Mouse (Mus musculus) G1E (cell line): ENCODE measurements around the gene Pfas. TPM values are rescaled to one million over a fixed set of nuclear protein-coding genes. Genes with fewer than 3 reads are reported as not detected.
"Not testable (repeated sequence)": the region's sequence is repeated elsewhere in the genome, so short reads cannot be mapped to it uniquely, and the experiment has no call there.

ENCODE experiments used
- ATAC-seq: 2 replicates; pipeline ENCODE4 v1.8.0; 2016; ENCODE audit warnings: mild to moderate bottlenecking; ENCODE audit not compliant: insufficient number of reproducible peaks, poor library complexity, low FRiP score, severe bottlenecking; ENCODE audit errors: extremely low read depth
- DNase-seq: peaks from one replicate; pipeline ENCODE4 v3.0.0; 2012; ENCODE audit warnings: low spot score
- H3K27me3 ChIP-seq: 2 replicates; pipeline ENCODE4 v1.6.1; 2012; ENCODE audit warnings: mild to moderate bottlenecking, low read length, inconsistent platforms; ENCODE audit not compliant: insufficient read depth
- H3K36me3 ChIP-seq: replicated peaks from 2 replicates; pipeline ENCODE3; 2012; ENCODE audit warnings: mild to moderate bottlenecking, inconsistent platforms
- H3K4me1 ChIP-seq: 2 replicates; pipeline ENCODE4 v1.6.1; 2012; ENCODE audit warnings: low read depth, low read length, inconsistent platforms, mixed read lengths; ENCODE audit not compliant: insufficient read depth
- H3K4me3 ChIP-seq: 2 replicates; pipeline ENCODE4 v1.5.1; 2012; ENCODE audit warnings: low read depth, mild to moderate bottlenecking, inconsistent platforms, low read length, moderate library complexity, mixed read lengths
- H3K9me3 ChIP-seq: replicated peaks from 2 replicates; pipeline ENCODE4 v1.6.1; 2012; ENCODE audit warnings: inconsistent platforms
- CTCF ChIP-seq: IDR thresholded peaks from 2 replicates; pipeline ENCODE4 v1.5.1; 2012; ENCODE audit warnings: low read depth, low read length, inconsistent platforms, mixed read lengths
- GATA1 ChIP-seq: IDR thresholded peaks from 2 replicates; pipeline ENCODE4 v1.6.1; 2012; ENCODE audit warnings: borderline replicate concordance, low read length, inconsistent platforms, mixed read lengths
- GATA2 ChIP-seq: IDR thresholded peaks from 2 replicates; pipeline ENCODE4 v1.6.1; 2012; ENCODE audit warnings: low read depth, low read length, inconsistent platforms, borderline replicate concordance
- POLR2AphosphoS5 ChIP-seq: IDR thresholded peaks from 2 replicates; pipeline ENCODE4 v1.6.1; 2012; ENCODE audit warnings: low read depth, low read length, inconsistent platforms; ENCODE audit not compliant: insufficient replicate concordance
- TAL1 ChIP-seq: conservative IDR thresholded peaks from 2 replicates; pipeline ENCODE4 v1.6.1; 2012; ENCODE audit warnings: low read depth, low read length, inconsistent platforms, mixed read lengths
- polyA plus RNA-seq: library from polyadenylated mRNA; stranded (reverse); fragments of >175 nt; gene quantifications from 2 replicates; pipeline ENCODE4 v1.2.3, GENCODE M21; 2012
- total RNA-seq, 2 experiments: library from RNA; stranded (forward) in 1 of 2; stranded (reverse) in 1 of 2; fragments of 200-1000 nt in 1 of 2; fragments of >200 nt in 1 of 2; fragmentation: Nextera tagmentation in 1 of 2; gene quantifications; 2 replicates each; pipeline ENCODE4 v1.2.3; 2014 to 2017

The Pfas gene
- total and polyA plus RNA-seq, 3 experiments: 36.2 to 107 (median 62.8) TPM

- peak; percentile 94 for DNase-seq
- peaks cover 3% of the 10 kb centered on the region; the same call in 1 of the 2 replicates for H3K27me3 ChIP-seq
- TF ChIP-seq GATA1 (no peak), CTCF (no peak), TAL1 (no peak), POLR2AphosphoS5 (no peak), GATA2 (no peak)
- ATAC-seq: peak; percentile 89
- H3K4me1 ChIP-seq: peaks cover 52% of the 10 kb centered on the region
- no peaks in the 10 kb centered on the region for H3K9me3 ChIP-seq
- peaks cover 19% of the 10 kb centered on the region for H3K36me3 ChIP-seq
- peak within 1 kb of the TSS; percentile 75 for H3K4me3 ChIP-seq
Observed at GRCm38 (mm10) chr11:68967337-68968282, 40.6 kb downstream of the Pfas start, which contains the start of gene Slc25a35. Slc25a35 (plus strand) TSS chr11:68968131.

DNA sequence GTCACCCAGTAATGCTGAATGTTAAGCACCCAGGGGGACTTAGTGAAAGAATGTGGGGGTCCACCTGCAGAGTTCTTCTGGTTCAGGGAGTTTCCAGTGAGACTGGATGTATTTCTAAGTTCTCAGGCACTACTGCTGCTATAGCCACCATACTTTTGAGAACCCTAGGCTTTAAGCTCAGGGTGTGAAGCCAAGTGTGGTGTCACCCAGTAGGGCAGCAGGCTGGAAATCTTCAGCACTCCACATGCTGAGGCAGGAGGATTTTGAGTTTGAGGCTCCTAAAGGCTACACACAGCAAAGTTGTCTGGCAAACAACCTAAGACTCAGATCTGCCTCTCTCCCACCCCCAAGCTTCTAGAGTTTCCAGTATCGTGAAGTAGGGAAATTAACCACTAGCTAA is 41.7 kb downstream of the Pfas start:
- H3K4me1 ChIP-seq: peaks cover 47% of the 10 kb centered on the region
- peaks cover 3% of the 10 kb centered on the region; the same call in 1 of the 2 replicates for H3K27me3 ChIP-seq
- no peak for DNase-seq
- H3K4me3 ChIP-seq: no peak overlapping the region
- H3K36me3 ChIP-seq: peaks cover 14% of the 10 kb centered on the region
- ATAC-seq: no peak
- no peak for TF ChIP-seq CTCF
- no peak for TF ChIP-seq GATA1
- TF ChIP-seq POLR2AphosphoS5: no peak
- TF ChIP-seq TAL1: no peak
- no peak for TF ChIP-seq GATA2
- no peaks in the 10 kb centered on the region for H3K9me3 ChIP-seq

DNA sequence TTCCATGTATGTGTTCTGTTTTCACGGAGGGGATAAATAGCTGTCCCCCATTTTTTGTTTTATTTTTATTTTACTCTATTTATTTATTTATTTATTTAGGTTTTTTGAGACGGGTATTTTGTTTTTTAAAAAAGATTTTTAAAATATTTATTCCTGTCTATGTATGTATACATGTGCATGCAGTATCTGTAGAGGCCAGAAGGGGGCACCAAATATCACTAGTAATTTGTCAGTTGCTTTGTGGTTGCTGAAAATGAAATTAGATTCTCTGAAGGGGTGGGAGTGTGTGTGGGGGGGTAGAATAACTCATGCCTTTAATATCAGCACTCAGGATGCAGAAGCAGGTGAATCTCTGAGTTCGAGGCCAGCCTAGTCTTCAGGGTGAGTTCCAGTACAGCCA is 42.4 kb downstream of the Pfas start:
- Histone ChIP-seq H3K27me3 (peaks cover 4% of the 10 kb centered on the region; the same call in 1 of the 2 replicates), H3K4me3 (no peak overlapping the region), H3K9me3 (no peaks in the 10 kb centered on the region), H3K36me3 (peaks cover 8% of the 10 kb centered on the region), H3K4me1 (peaks cover 43% of the 10 kb centered on the region)
- DNase-seq (no peak), ATAC-seq (no peak)
- TF ChIP-seq CTCF (no peak), TAL1 (no peak), GATA2 (no peak), GATA1 (no peak), POLR2AphosphoS5 (no peak)

- TF ChIP-seq POLR2AphosphoS5 (no peak), GATA2 (no peak), GATA1 (no peak), CTCF (no peak), TAL1 (no peak)
- ATAC-seq (no peak), DNase-seq (no peak)
- peaks cover 3% of the 10 kb centered on the region for H3K36me3 ChIP-seq
- no peaks in the 10 kb centered on the region for H3K9me3 ChIP-seq
- peaks cover 4% of the 10 kb centered on the region; the same call in 1 of the 2 replicates for H3K27me3 ChIP-seq
- no peak overlapping the region for H3K4me3 ChIP-seq
- H3K4me1 ChIP-seq: peaks cover 46% of the 10 kb centered on the region
Observed at GRCm38 (mm10) chr11:68965050-68965449, 43.2 kb downstream of the Pfas start.

- Histone ChIP-seq H3K27me3 (peaks cover 5% of the 10 kb centered on the region), H3K9me3 (no peaks in the 10 kb centered on the region), H3K4me1 (peaks cover 35% of the 10 kb centered on the region), H3K36me3 (no peaks in the 10 kb centered on the region), H3K4me3 (no peak overlapping the region)
- DNase-seq (no peak), ATAC-seq (no peak)
- no peak for TF ChIP-seq POLR2AphosphoS5
- no peak for TF ChIP-seq GATA2
- TF ChIP-seq GATA1: no peak
- TF ChIP-seq CTCF: no peak
Observed at GRCm38 (mm10) chr11:68963405-68963804, 44.9 kb downstream of the Pfas start.

- H3K36me3 ChIP-seq, ATAC-seq, H3K4me3 ChIP-seq, DNase-seq, H3K9me3 ChIP-seq: not testable (repeated sequence)
- H3K4me1 ChIP-seq: peaks cover 24% of the 10 kb centered on the region
- H3K27me3 ChIP-seq: peaks cover 13% of the 10 kb centered on the region
Observed at GRCm38 (mm10) chr11:68962159-68962558, 46.1 kb downstream of the Pfas start.

GRCm38 (mm10) chr11:68961596-68961995 is 46.7 kb downstream of the Pfas start:
- H3K4me1 ChIP-seq: peaks cover 19% of the 10 kb centered on the region
- peaks cover 19% of the 10 kb centered on the region for H3K27me3 ChIP-seq
- ATAC-seq (no peak), DNase-seq (no peak)
- no peak overlapping the region for H3K4me3 ChIP-seq
- no peaks in the 10 kb centered on the region for H3K36me3 ChIP-seq
- H3K9me3 ChIP-seq: no peaks in the 10 kb centered on the region
- TF ChIP-seq CTCF: no peak
- TF ChIP-seq TAL1: no peak
- no peak for TF ChIP-seq POLR2AphosphoS5
